Mouse (Mus musculus) liver, adult 2 months (tissue): ENCODE data around the gene Mmp9.

Experiments
- CTCF ChIP-seq: fragments of 200-500 bp; IDR thresholded peaks from 2 replicates; pipeline ENCODE4 v1.5.1; 2011; ENCODE audit warnings: low read depth, low read length, control low read depth
- POLR2A ChIP-seq: fragments of 200-500 bp; IDR thresholded peaks from 2 replicates; pipeline ENCODE4 v1.6.1; 2011; ENCODE audit warnings: low read length, control low read depth; ENCODE audit not compliant: insufficient read depth; ENCODE audit errors: extremely low read depth

- TF ChIP-seq POLR2A = no peak
- TF ChIP-seq CTCF = no peak
Measured at GRCm38 (mm10) chr2:164994659-164995428, 54.3 kb downstream of the Mmp9 start.
